Mouse (Mus musculus) MEL (cell line): Measurements from ENCODE around the gene Ssh1. TPM values are rescaled to one million over a fixed set of nuclear protein-coding genes. Genes with fewer than 3 reads are reported as not detected.
A peak's percentile ranks its signal among the peaks of the same experiment; 100 is the strongest.

Experiments used
- DNase-seq: peaks from one replicate; pipeline ENCODE4 v3.0.0; 2011; ENCODE audit warnings: low read depth, low spot score
- H3K27ac ChIP-seq: 2 replicates; pipeline ENCODE4 v1.5.1; 2012; ENCODE audit warnings: low read depth, mild to moderate bottlenecking, control low read depth, low read length, moderate library complexity; ENCODE audit not compliant: control insufficient read depth
- H3K27me3 ChIP-seq, 2 experiments: fragments of 150-350 bp in 1 of 2; sonication (generic) in 1 of 2; 2 replicates each; pipeline ENCODE4 v1.6.1; 2012; ENCODE audit warnings: low read length in 2 of 2, mild to moderate bottlenecking in 2 of 2, improper control_type of control experiment in 1 of 2, moderate library complexity in 1 of 2; ENCODE audit not compliant: insufficient read depth in 2 of 2, control insufficient read depth in 1 of 2
- H3K36me3 ChIP-seq, 2 experiments: 2 replicates each; pipeline ENCODE4 v1.6.1; 2012 to 2014; ENCODE audit warnings: low read length in 2 of 2, improper control_type of control experiment in 1 of 2, inconsistent platforms in 1 of 2, mild to moderate bottlenecking in 1 of 2; ENCODE audit not compliant: insufficient read depth in 2 of 2, control insufficient read depth in 1 of 2
- H3K4me1 ChIP-seq, 2 experiments: fragments of 150-350 bp in 1 of 2; sonication (generic) in 1 of 2; 2 replicates each; pipeline ENCODE4 v1.6.1; 2012; ENCODE audit warnings: low read length in 2 of 2, improper control_type of control experiment in 1 of 2, mild to moderate bottlenecking in 1 of 2; ENCODE audit not compliant: insufficient read depth in 2 of 2, control insufficient read depth in 1 of 2
- H3K4me3 ChIP-seq, 2 experiments: fragments of 150-350 bp in 1 of 2; sonication (generic) in 1 of 2; 2 replicates each; pipeline ENCODE4 v1.5.1; 2012; ENCODE audit warnings: low read depth in 2 of 2, low read length in 2 of 2, mild to moderate bottlenecking in 2 of 2, moderate library complexity in 2 of 2, control low read depth in 1 of 2, improper control_type of control experiment in 1 of 2; ENCODE audit not compliant: control insufficient read depth in 1 of 2, insufficient read depth in 1 of 2
- H3K79me2 ChIP-seq: 2 replicates; pipeline ENCODE4 v1.6.1; 2012; ENCODE audit warnings: mild to moderate bottlenecking, low read length, moderate library complexity; ENCODE audit not compliant: control insufficient read depth, poor library complexity, insufficient read depth
- H3K9ac ChIP-seq: 2 replicates; pipeline ENCODE4 v1.6.1; 2012; ENCODE audit warnings: low read depth, mild to moderate bottlenecking, control low read depth, low read length, moderate library complexity; ENCODE audit not compliant: control insufficient read depth, poor library complexity, severe bottlenecking
- H3K9me3 ChIP-seq: fragments of 150-350 bp; sonication (generic); replicated peaks from 2 replicates; pipeline ENCODE4 v1.6.1; 2012; ENCODE audit warnings: mild to moderate bottlenecking, low read length, improper control_type of control experiment, moderate library complexity; ENCODE audit not compliant: insufficient read depth
- CTCF ChIP-seq, 3 experiments: IDR thresholded peaks in 2 of 3; conservative IDR thresholded peaks in 1 of 3; 2 replicates each; pipeline ENCODE4 v1.5.1; 2011 to 2012; ENCODE audit warnings: low read length in 3 of 3, low read depth in 2 of 3, mild to moderate bottlenecking in 2 of 3, improper control_type of control experiment in 1 of 3, inconsistent platforms in 1 of 3, mixed read lengths in 1 of 3, moderate library complexity in 1 of 3; ENCODE audit not compliant: control insufficient read depth in 1 of 3, insufficient read depth in 1 of 3, poor library complexity in 1 of 3, severe bottlenecking in 1 of 3
- E2F4 ChIP-seq: IDR thresholded peaks from 2 replicates; pipeline ENCODE4 v1.6.1; 2011; ENCODE audit warnings: low read depth, low read length, improper control_type of control experiment, borderline replicate concordance
- ELF1 ChIP-seq: IDR thresholded peaks from 2 replicates; pipeline ENCODE4 v1.6.1; 2014; ENCODE audit warnings: low read depth, mild to moderate bottlenecking, inconsistent platforms, low read length, improper control_type of control experiment, moderate library complexity
- GABPA ChIP-seq: IDR thresholded peaks from 2 replicates; pipeline ENCODE4 v1.6.1; 2012; ENCODE audit warnings: low read depth, mild to moderate bottlenecking, inconsistent platforms, low read length, improper control_type of control experiment, moderate library complexity
- GATA1 ChIP-seq: IDR thresholded peaks from 2 replicates; pipeline ENCODE4 v1.6.1; 2011; ENCODE audit warnings: low read depth, low read length, improper control_type of control experiment
- JUND ChIP-seq: IDR thresholded peaks from 2 replicates; pipeline ENCODE4 v1.6.1; 2011; ENCODE audit warnings: low read depth, mild to moderate bottlenecking, improper control_type of control experiment, low read length
- MEF2A ChIP-seq: IDR thresholded peaks from 2 replicates; pipeline ENCODE4 v1.6.1; 2014; ENCODE audit warnings: low read depth, mild to moderate bottlenecking, inconsistent platforms, low read length, improper control_type of control experiment; ENCODE audit not compliant: poor library complexity, insufficient replicate concordance, severe bottlenecking; ENCODE audit errors: extremely low read depth
- MXI1 ChIP-seq: IDR thresholded peaks from 2 replicates; pipeline ENCODE4 v1.6.1; 2011; ENCODE audit warnings: mild to moderate bottlenecking, low read depth, low read length, improper control_type of control experiment
- MYB ChIP-seq: IDR thresholded peaks from 2 replicates; pipeline ENCODE4 v1.6.1; 2011; ENCODE audit warnings: mild to moderate bottlenecking, low read depth, low read length, improper control_type of control experiment
- MYC ChIP-seq: IDR thresholded peaks from 2 replicates; pipeline ENCODE4 v1.6.1; 2011; ENCODE audit warnings: low read depth, mild to moderate bottlenecking, low read length, improper control_type of control experiment, moderate library complexity
- POLR2AphosphoS5 ChIP-seq: IDR thresholded peaks from 2 replicates; pipeline ENCODE4 v1.6.1; 2012; ENCODE audit warnings: low read depth, borderline replicate concordance, mild to moderate bottlenecking, inconsistent platforms, low read length, moderate library complexity, mixed read lengths
- RAD21 ChIP-seq: IDR thresholded peaks from 2 replicates; pipeline ENCODE4 v1.6.1; 2011; ENCODE audit warnings: mild to moderate bottlenecking, low read depth, low read length, improper control_type of control experiment
- TAL1 ChIP-seq: IDR thresholded peaks from 2 replicates; pipeline ENCODE4 v1.6.1; 2012; ENCODE audit warnings: mild to moderate bottlenecking, inconsistent platforms, low read length, moderate library complexity, mixed read lengths
- USF1 ChIP-seq: IDR thresholded peaks from 2 replicates; pipeline ENCODE4 v1.6.1; 2014; ENCODE audit warnings: low read depth, mild to moderate bottlenecking, inconsistent platforms, low read length, improper control_type of control experiment, moderate library complexity
- USF2 ChIP-seq, 2 experiments: IDR thresholded peaks; 2 replicates each; pipeline ENCODE4 v1.6.1; 2011 to 2012; ENCODE audit warnings: improper control_type of control experiment in 2 of 2, low read length in 2 of 2, borderline replicate concordance in 1 of 2, inconsistent platforms in 1 of 2, low read depth in 1 of 2, mild to moderate bottlenecking in 1 of 2; ENCODE audit not compliant: insufficient read depth in 1 of 2
- ZNF384 ChIP-seq: IDR thresholded peaks from 2 replicates; pipeline ENCODE4 v1.6.1; 2012; ENCODE audit warnings: low read depth, mild to moderate bottlenecking, inconsistent platforms, low read length, improper control_type of control experiment
- polyA plus RNA-seq, 2 experiments: library from polyadenylated mRNA; stranded (reverse) in 1 of 2; unstranded in 1 of 2; fragments of >175 nt in 1 of 2; fragments of >200 nt in 1 of 2; gene quantifications; 2 replicates each; pipeline versions ENCODE4 v1.2.1 to v1.2.4; 2012; ENCODE audit warnings: low replicate concordance in 2 of 2, low read depth in 1 of 2; ENCODE audit not compliant: insufficient read length in 2 of 2, insufficient read depth in 1 of 2, missing spikeins in 1 of 2
- total RNA-seq: library from RNA; depleted of rRNA; stranded (reverse); fragments of 300-350 nt; gene quantifications from 2 replicates; pipeline ENCODE4 v1.2.3, GENCODE M21; 2012

The Ssh1 gene
- total and polyA plus RNA-seq, 3 experiments: 2.3 to 6.8 TPM; not detected in 1

GRCm38 (mm10) chr5:114032161-114032763 lies 38.6 kb upstream of the Ssh1 start:
- Histone ChIP-seq H3K4me1 (no peaks in the 10 kb centered on the region), H3K79me2 (no peaks in the 10 kb centered on the region), H3K27ac (no peak overlapping the region), H3K9ac (no peak overlapping the region), H3K4me3 (no peak overlapping the region), H3K27me3 (no peaks in the 10 kb centered on the region), H3K36me3 (no peaks in the 10 kb centered on the region), H3K9me3 (no peaks in the 10 kb centered on the region)
- DNase-seq: no peak
- TF ChIP-seq TAL1: no peak
- TF ChIP-seq ELF1: no peak
- TF ChIP-seq MXI1: no peak
- TF ChIP-seq MEF2A: no peak
- no peak for TF ChIP-seq ZNF384
- no peak for TF ChIP-seq GABPA
- TF ChIP-seq POLR2AphosphoS5: no peak

GRCm38 (mm10) chr5:114030652-114031051 lies 37.0 kb upstream of the Ssh1 start:
- H3K79me2 ChIP-seq: no peaks in the 10 kb centered on the region
- no peak for TF ChIP-seq GATA1
- peak in 1 of 3 experiments; percentile 16; a peak in 1 of 6 replicates for TF ChIP-seq CTCF (IDR thresholded peaks at IDR 0.05 in 2 of 3, conservative IDR thresholded peaks at IDR 0.05 in 1 of 3; ENCODE audit: control insufficient read depth in 1 of 3, insufficient read depth in 1 of 3, low read depth in 2 of 3, low read length in 3 of 3, poor library complexity in 1 of 3, severe bottlenecking in 1 of 3)
- no peak for TF ChIP-seq USF1
- TF ChIP-seq, all 39 proteins: peak for 1
- no peak for DNase-seq
- no peaks in the 10 kb centered on the region for H3K27me3 ChIP-seq
- H3K27ac ChIP-seq: no peak overlapping the region
- no peaks in the 10 kb centered on the region for H3K36me3 ChIP-seq
- H3K9me3 ChIP-seq: no peaks in the 10 kb centered on the region
- no peak overlapping the region for H3K4me3 ChIP-seq
- H3K9ac ChIP-seq: no peak overlapping the region
- no peaks in the 10 kb centered on the region for H3K4me1 ChIP-seq

- H3K79me2 ChIP-seq: no peaks in the 10 kb centered on the region
- H3K4me1 ChIP-seq: no peaks in the 10 kb centered on the region
- no peaks in the 10 kb centered on the region for H3K9me3 ChIP-seq
- TF ChIP-seq MYC (no peak), E2F4 (no peak), USF2 (IDR thresholded peaks at IDR 0.05; ENCODE audit: borderline replicate concordance in 1 of 2, insufficient read depth in 1 of 2, low read depth in 1 of 2, low read length in 2 of 2) (no peak), JUND (no peak), MYB (no peak), RAD21 (no peak)
- H3K36me3 ChIP-seq: no peaks in the 10 kb centered on the region
- no peak overlapping the region for H3K9ac ChIP-seq
- DNase-seq: no peak
- H3K4me3 ChIP-seq: no peak overlapping the region
- no peak overlapping the region for H3K27ac ChIP-seq
- no peaks in the 10 kb centered on the region for H3K27me3 ChIP-seq
These were observed 34.4 kb upstream of the Ssh1 start for GRCm38 (mm10) chr5:114028111-114028510.
